In the genomic region with DNA sequence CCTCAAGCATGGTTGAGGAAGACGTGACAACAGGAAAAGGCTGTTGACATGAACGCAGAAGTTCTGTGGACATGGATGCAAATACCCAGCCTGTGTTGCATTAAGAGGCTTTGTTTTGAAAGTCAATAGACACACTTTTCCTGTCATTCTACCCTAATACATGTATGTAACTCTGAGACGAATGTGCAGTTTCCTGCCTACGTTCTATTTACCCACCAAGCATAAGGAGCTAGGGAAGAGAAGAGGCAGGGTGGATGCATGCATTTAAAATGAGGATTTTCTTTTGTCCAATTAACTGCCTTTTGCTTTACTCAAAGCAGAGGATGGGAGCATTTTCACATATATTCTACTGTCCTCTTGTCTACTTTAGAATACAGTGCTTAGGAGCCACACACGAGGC, we compare ENCODE assay signal across 24 mouse cellular contexts.
"Had no signal": no experiment of that assay in that cellular context is flagged by ENCODE, and none has a peak within 500 bp of the region (broad histone marks: within the 10 kb centered on the region; RNA-seq: fewer than 3 reads in every experiment).

No protein-coding gene starts in this region.

- H3K9ac ChIP-seq: heart, embryonic 13.5 days; heart, embryonic 15.5 days; hindbrain, embryonic 13.5 days; hindbrain, embryonic 15.5 days; kidney, embryonic 15.5 days; limb, embryonic 12.5 days; liver, embryonic 12.5 days; liver, embryonic 14.5 days had no signal

- H3K27me3 ChIP-seq: heart, embryonic 13.5 days; heart, embryonic 15.5 days; hindbrain, embryonic 13.5 days; hindbrain, embryonic 15.5 days; kidney, embryonic 15.5 days; limb, embryonic 12.5 days; liver, embryonic 12.5 days had no signal

- H3K4me3 ChIP-seq: heart, adult 2 months; heart, embryonic 13.5 days; heart, embryonic 15.5 days; hindbrain, embryonic 13.5 days; hindbrain, embryonic 15.5 days; kidney, embryonic 15.5 days; layer of hippocampus, adult 2 months; left cerebral cortex, adult 2 months; limb, embryonic 10.5 days; limb, embryonic 12.5 days; liver, embryonic 12.5 days had no signal

- H3K4me2 ChIP-seq: heart, embryonic 11.5 days; heart, embryonic 13.5 days; heart, embryonic 15.5 days; hindbrain, embryonic 13.5 days; hindbrain, embryonic 15.5 days; kidney, embryonic 15.5 days; limb, embryonic 12.5 days; liver, embryonic 12.5 days had no signal

- ATAC-seq: intestine, embryonic 16.5 days; liver, embryonic 12.5 days had no signal

- H3K4me1 ChIP-seq: heart, embryonic 15.5 days; kidney, embryonic 15.5 days; limb, embryonic 12.5 days; liver, embryonic 12.5 days had no signal

- H3K36me3 ChIP-seq: heart, embryonic 13.5 days; heart, embryonic 15.5 days; hindbrain, embryonic 13.5 days; hindbrain, embryonic 15.5 days; kidney, embryonic 15.5 days; limb, embryonic 10.5 days; limb, embryonic 12.5 days; liver, embryonic 12.5 days had no signal

- H3K9me3 ChIP-seq: heart, embryonic 13.5 days; heart, embryonic 15.5 days; hindbrain, embryonic 13.5 days; hindbrain, embryonic 15.5 days; kidney, embryonic 15.5 days; limb, embryonic 10.5 days; limb, embryonic 12.5 days; liver, embryonic 12.5 days had no signal

- DNase-seq: gastrocnemius, postnatal 14 days; gastrocnemius, postnatal 36 days; kidney, adult 11 months; kidney, adult 2 months; kidney, adult 9 months; kidney, postnatal 14 days; kidney, postnatal 36 days; liver had no signal

- H3K27ac ChIP-seq: heart, adult 2 months; heart, embryonic 13.5 days; heart, embryonic 15.5 days; hindbrain, embryonic 13.5 days; hindbrain, embryonic 15.5 days; hindbrain, postnatal 0 days; kidney, embryonic 15.5 days; kidney, postnatal 0 days; layer of hippocampus, adult 2 months; left cerebral cortex, adult 2 months; limb, embryonic 10.5 days; limb, embryonic 12.5 days; liver, embryonic 12.5 days; liver, embryonic 14.5 days had no signal
